Mouse (Mus musculus): ENCODE measurements around the gene Scyl2.
"Not testable (repeated sequence)": the region's sequence is repeated elsewhere in the genome, so short reads cannot be mapped to it uniquely, and the experiment has no call there.

The Scyl2 gene

DNA sequence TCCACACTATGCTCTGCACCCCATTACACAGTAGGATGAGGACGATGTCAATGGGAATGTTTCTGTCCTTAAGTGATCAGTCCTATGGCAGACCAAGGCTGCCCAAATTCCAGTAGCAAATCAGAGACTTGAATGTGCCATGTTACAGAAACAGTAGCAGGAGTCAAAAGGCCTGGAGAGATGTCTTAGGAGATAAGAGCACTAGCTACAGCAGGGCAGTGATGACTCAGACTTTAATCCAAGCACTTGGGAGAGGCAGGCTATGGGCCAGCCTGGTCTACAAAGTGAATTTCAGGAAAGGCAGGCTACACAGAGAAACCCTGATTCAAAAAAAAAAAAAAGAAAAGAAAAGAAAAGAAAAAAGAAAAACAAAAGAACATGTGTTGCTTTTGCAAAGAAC lies 6.6 kb downstream of the Scyl2 start:
- no peak for DNase-seq (ENCODE audit: low read depth)

DNA sequence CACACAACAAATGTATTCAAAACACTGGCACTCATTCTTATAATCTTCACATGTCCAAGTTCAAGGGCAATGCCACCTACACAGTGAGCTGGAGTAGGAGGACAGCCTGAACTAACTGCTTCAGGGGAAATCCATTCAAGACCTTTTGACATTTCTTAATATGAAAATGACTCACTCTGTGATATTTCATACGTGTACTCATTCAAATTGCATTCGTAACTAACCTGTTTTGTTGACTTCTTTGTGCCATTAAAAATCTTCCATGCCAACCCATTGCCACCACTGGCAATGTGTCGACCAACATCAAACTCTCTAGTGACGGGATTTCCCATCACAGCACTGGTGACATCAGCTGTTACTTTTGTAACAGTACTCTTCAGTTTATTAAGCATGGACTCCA lies 8.0 kb downstream of the Scyl2 start:
- peak; percentile 64 for DNase-seq (ENCODE audit: low read depth)

DNA sequence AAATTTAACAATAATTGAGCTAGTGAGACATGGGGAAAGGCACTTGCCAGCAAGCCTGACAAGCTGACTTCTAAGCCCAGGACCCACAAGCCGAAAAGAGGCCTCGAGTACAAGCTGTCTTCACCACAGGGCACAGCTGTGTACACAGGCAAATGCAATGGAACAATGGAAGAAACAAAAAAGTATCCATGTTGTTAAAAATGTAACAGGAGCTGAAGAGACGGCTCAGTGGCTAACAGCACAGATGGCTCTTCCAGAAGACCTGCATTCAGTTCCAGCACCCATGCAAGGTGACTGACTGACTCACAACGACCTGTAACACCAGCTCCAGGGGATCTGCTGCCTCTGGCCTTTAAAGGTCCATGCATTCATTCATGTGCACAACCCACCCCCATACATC lies 9.5 kb downstream of the Scyl2 start:
- DNase-seq (ENCODE audit: low read depth), result no peak

DNA sequence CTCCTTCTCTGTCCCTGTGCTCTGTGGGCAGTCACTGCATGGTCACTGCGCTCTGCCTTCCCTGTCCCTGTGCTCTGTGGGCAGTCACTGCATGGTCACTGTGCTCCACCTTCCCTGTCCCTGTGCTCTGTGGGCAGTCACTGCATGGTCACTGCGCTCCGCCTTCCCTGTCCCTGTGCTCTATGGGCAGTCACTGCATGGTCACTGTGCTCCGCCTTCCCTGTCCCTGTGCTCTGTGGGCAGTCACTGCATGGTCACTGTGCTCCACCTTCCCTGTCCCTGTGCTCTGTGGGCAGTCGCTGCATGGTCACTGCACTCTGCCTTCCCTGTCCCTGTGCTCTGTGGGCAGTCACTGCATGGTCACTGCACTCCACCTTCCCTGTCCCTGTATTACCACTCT lies 15.7 kb downstream of the Scyl2 start:
- not testable (repeated sequence) for DNase-seq (ENCODE audit: low read depth)

DNA sequence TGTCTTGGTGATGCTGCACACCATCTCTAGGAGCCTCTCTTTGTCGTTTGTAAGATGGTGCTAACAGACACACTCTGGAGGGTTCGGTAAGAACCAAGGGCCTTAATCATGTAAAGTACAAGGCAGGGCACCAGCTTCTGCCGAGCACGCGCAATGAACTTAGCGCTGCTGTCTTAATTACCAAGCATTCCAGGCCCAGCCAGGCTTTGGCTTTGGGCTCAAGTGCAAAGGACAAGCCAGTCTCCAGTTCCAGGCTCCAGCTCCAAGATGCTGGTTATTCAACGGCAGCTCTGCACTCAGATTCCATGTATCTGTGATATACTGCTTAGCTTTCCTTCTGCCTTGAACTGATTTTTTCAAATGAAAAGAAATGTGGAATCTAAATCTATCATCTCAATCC lies 18.5 kb downstream of the Scyl2 start:
- DNase-seq (ENCODE audit: low read depth), result no peak

DNA sequence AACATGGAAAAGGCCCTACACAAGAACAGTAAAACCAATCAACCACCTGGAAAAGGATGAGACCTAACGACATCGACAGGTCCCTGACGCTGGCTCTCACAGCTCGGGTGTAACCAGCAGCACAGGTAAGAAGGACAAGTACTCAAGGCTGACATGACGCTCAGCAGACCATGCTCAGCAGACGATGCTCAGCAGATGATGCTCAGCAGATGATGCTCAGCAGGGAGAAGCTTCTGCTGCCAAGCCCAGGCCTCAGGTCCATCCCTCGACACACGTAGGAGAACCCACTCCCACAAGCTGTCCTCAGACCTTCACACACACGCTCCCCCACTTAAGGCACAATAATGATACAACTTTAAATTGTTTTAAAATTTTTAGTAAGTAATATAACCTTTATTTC lies 20.4 kb downstream of the Scyl2 start:
- no peak for DNase-seq (ENCODE audit: low read depth)

DNA sequence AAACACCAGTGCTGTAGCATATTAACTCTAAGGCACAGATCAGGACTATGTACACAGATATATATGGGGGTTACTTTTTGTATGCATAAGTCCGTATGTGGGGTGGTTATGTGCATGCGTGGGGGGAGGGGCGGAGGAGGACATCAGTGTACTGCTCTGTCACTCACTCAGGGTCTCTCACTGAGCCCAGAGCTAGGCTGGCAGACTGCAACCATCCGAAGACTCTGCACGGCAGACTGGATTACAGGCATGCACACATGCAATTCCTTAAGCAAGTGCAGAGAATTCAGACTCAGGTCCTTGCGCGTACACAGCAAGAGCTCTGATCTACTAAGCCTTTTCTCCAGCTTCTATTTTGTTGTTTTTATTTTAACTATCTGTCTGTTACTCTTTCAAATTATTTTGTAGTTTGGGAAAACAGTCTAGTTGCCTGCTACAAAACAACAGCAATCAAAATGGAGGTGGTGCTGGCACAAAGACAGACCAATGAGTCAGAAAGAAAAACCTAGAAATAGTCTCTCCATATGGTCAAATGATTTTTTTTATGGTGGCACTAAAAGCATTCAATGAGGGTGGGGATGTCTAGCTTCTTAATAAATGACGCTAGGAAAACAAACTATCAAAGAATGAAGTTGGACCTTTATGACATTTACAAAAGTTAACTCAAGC lies 21.0 kb downstream of the Scyl2 start:
- no peak for DNase-seq (ENCODE audit: low read depth)

DNA sequence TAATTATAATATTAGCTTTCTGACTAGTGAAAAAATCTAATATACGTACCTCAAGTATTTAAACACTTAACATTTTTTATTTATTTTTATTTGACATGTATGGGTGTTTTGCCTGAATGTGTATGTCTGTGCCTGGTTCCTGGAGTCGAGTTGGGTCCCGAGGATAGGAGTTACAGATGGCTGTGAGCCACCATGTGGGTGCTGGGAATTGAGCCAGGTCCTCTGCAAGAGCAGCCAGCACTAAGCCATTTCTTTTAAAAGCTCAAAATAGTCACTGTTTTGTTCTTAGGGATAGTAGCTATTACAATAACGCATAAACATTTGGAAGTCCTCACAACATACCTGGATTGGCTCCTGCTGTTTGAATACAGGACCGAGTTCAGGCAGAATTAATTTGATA lies 29.7 kb downstream of the Scyl2 start:
- DNase-seq (ENCODE audit: low read depth), result no peak

DNA sequence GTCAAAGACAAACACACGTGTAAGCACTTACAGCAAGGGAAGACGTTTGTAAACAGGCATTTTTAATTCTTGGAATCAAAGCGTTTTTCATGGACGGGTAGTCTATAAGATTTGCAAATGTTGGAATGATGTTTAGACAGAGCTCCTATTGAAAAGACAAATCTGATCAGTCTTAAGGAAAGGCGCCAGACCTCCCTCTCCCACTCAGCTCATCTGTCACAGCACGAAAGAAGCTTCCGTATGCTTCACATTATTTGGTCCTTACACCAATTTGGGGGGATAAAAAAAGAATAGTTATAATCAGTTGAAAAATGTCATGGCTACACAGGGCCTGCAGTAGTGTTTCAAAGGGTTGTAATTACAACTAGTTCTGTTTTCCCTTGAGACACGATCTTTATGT lies 33.2 kb downstream of the Scyl2 start:
- no peak for DNase-seq (ENCODE audit: low read depth)

DNA sequence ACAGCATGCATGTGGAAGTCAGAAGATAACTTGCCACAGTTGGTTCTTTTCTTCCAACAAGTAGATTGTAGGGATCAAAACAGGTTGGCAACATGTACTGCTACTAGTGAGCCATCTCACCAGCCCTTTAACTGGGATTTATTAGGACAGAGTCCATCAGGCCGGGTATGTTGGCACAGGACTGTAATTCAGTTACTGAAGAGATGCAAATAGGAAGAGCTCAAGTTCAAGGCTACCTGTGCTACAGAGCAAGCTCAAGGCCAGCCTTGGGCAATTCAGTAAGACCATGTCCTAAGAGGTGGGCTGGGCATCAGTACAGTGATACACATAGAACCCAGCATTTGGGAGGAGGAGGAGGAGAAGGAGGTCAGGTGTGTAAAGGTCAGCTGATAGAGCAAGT lies 34.4 kb downstream of the Scyl2 start:
- no peak for DNase-seq (ENCODE audit: low read depth)

DNA sequence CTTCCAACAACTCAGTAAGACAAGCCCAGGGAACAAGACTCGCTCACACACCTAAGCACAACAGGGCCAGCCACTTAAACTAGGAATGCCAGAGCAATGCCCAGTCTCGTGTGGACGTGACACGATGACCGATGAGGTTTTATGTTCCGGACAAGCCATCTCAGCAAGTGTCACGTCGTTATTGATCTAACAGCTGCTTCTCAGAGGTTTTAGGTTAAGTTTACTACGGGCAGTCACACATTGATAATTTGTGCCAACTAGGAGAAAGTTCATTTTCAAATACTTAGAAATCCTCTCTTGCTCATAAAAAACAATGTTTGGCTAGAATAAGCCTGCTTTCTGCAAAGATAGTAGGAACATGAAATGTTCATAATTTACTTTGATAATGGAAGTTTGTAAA lies 39.2 kb downstream of the Scyl2 start:
- no peak for DNase-seq (ENCODE audit: low read depth)

DNA sequence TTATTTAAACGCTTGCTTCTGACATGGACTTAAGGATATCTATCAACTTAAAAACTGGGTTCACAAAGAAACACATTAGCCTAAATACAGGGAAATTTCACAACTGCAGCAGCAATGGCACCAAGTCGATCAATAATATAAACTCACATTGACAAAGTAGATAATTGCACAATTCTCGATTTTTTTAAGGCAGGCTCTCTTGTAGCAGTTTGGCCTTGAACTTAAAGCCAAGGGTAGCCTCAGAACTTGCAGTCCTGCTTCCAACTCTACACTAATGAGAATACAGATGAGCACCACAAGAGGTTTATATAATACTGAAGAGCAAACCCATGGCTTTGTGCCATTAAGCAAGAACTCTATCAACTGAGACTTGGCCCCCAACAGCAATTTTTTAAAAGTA lies 49.1 kb downstream of the Scyl2 start:
- DNase-seq (ENCODE audit: low read depth), result no peak

DNA sequence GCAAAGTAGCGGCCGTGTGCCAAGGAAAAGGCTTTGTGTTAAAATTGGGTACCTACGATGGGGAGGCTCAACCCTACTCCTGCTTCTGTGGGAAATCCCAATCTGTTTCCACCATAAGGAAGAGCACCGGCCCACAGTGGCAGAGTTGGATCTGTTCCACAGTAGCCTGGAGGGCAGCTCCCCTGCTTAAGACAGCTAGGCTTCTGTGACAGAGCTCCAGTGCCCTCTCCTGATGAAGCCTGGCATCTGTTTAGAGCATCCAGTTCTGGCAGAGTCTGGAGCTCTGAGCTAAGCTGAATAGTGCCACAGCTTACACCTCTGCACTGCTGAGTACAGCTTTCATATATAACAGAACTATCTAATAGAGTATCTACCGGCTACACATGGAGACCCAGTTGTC lies 51.1 kb downstream of the Scyl2 start:
- no peak for DNase-seq (ENCODE audit: low read depth)

DNA sequence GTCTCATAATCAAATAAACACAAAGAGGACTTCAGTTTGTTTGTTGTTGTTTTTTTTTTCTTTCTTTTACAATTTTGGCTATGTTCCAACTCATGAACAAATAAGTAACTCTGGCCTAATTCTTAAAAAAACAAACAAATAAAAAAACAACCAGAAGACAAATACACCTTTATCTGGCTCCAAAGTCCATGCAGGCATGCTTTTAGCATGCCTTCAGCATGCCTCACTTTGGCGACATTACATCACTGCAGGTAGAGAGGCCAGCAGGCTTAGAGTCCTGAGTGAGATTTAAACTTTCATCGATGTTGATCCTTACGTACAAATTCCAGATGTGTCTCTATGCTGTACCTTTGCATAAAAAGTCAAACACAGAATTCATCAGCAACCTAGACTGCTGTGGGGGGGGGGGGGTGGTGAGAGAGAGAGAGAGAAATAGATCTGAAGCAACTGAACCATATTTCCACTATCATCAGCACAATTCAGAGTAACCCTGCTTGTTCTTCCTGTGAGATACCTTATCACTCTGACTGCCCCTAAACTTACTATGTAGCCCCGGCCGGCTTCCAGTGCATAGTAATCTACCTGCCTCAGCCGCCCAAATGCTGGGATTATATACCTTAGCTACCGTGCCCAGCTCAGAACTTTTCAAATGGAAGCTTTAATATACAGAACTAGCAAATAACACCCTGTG lies 52.2 kb downstream of the Scyl2 start:
- no peak for DNase-seq (ENCODE audit: low read depth)

DNA sequence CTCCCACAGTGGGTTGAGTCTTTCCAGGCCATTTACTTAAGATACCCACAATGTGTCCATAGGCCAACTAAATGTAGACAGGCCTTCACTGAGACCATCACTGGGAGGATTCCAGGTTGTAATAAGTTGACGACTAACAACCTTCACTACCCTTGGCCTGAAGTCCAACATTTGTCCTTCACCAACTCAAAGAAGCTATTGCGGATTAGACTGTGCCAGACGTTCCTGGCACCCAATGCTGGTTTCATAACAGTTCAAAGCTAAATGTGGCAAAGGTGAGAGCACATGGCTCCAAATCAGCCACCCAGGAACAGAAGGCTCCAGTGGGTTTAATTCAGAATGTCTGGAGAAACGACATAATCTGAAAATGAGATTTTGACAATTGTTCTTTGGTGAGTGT lies 53.0 kb downstream of the Scyl2 start:
- DNase-seq (ENCODE audit: low read depth), result no peak

DNA sequence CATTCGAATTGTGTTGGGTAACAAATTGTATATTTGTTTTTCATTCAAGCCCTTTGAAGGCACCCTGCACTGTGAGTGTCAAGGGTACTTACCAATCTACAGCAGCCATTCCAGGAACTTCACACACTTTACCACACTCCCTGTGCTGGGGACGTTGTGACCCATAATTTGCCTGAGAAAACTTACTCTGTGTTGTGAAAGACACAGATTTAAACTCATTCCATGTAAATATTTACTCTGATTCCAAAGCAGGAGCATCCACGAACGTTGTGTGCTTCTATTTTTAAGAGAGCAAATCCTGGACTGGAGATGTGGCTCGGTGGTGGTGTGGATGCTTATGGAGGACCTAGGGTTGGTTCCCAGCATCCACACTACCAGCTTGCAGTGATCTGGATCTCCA lies 54.3 kb downstream of the Scyl2 start:
- DNase-seq (ENCODE audit: low read depth), result no peak

DNA sequence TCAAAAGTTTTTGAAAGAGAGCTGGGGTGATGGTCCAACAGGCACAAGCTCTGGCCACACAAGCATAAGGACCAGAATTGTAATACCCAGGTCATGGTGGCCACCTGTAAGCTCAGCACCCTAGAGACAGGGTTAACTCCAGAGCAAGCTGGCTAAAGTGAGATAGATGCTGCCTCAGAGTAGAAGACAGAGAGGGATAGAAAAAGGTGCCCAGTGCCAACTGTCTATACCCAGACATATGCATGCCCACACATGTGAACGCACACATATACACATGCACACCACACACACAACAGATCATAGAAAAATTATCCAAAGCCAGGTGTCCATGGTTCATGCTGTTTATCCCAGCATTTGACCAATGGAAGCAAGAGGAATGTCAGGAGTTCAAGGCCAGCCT lies 55.5 kb downstream of the Scyl2 start:
- no peak for DNase-seq (ENCODE audit: low read depth)

DNA sequence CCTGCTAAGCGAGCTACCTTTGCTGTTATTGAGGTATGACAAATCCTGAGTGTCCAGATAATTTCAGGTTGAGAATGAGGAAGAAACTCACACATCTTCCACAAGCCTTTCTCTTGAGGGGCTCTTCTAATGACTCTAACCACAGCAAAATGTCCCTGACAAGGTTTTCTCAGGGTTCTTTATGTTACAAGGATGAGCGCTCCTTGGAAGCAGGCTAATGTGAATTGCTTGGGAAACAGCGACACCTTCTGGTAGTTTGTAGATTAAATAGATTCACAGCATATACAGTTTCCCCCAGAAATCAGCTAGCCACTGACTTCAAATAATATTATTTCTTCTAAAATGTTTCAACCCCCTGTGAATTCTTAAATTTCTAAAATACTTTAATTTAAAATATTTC lies 56.0 kb downstream of the Scyl2 start:
- DNase-seq (ENCODE audit: low read depth), result peak; percentile 85

DNA sequence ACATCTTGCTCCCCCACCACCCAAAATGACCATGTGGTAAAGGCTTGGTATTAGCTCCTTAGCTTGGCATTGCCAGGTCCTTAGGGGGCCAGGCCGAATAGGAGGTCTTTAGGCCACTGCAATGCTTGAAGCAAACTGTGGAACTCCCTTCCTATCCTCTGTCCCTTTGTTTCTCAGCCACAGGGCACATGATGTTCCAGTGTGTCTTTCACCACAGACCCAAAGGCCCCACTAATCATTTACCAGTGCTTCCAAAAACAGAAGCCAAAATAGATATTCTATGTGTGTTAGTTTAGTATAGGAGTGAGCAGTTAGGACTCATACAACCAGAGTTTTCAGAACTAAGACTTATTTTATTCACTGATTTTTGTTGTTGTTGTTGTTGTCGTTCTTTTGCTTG lies 59.4 kb downstream of the Scyl2 start:
- DNase-seq (ENCODE audit: low read depth), result no peak

DNA sequence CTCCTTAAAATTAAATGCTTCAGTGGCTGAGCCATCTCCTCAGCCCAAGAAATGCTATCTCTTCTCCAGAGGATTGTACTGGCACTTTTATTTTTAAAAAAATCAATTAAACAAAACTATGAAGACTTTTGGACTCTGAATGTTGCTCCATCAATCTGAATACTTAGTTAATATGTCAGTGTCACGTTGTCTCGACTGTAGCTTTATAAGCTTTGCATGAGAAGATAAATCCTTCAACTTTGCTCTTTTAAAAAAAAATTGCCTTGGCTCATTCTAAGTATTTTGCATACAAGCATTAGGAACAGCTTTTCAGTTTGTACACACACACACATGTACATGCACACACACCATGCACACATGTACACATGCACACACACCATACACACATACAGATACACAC lies 61.9 kb downstream of the Scyl2 start:
- no peak for DNase-seq (ENCODE audit: low read depth)

DNA sequence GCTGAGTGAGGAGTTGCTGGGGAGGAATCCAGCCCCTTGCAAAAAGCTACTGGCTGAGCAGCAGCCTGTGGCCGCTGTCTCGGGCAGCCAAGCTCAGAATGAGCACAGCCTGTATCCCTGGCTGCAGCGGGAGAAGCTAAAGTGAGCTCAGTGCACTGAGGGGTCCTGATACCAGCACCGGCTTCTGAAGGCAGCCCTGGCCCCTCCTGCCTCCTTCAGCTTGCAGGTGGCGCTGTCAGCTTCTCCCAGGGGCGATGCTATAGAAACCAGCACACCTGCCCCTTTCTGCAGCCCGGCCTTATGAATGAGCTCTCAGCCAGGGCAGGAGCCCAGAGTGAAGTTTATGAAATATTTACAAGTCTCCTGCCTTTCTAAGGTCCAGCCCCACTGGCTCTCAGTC lies 65.0 kb downstream of the Scyl2 start, which contains the start of gene Slc17a8:
Gene Slc17a8, minus strand, starts transcription at position 125 of the 400 bp plus-strand sequence.
- no peak for DNase-seq (ENCODE audit: low read depth)

DNA sequence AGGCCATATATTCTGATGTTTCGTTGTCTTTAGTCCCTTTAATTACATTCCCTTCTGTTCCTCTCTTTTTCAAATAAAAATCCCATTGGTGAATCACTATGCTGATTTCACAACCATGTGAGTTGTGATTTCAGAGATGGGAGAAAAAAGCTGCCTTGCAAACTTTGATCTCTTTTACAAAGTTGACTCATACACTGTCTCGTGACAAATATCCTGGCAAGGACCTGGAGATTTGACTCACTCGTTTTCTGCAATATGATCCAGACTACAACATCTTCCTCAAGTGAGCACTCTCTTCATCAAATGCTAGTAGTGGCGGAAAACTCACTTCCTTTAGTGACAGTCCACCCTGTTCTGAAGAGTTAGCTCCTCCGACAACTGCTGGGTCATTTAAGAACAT lies 86.8 kb downstream of the Scyl2 start:
- DNase-seq (ENCODE audit: low read depth), result peak; percentile 20

DNA sequence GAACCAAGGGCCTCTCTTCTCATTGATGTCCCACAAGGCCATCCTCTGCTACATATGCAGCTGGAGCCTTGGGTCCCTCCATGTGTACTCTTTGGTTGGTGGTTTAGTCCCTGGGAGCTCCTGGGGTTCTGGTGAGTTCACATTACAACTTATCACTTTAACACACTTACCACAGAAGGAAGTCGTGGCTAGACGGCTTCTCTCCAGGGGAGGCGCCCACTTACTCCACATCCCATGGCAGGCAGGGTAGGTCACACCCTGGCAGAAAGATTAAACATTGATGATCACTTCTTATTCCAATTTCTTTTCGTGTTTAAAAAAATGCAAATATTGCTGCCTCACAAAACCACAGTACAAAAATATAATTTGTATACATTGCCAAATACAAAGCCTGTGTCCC lies 88.8 kb downstream of the Scyl2 start:
- no peak for DNase-seq (ENCODE audit: low read depth)

DNA sequence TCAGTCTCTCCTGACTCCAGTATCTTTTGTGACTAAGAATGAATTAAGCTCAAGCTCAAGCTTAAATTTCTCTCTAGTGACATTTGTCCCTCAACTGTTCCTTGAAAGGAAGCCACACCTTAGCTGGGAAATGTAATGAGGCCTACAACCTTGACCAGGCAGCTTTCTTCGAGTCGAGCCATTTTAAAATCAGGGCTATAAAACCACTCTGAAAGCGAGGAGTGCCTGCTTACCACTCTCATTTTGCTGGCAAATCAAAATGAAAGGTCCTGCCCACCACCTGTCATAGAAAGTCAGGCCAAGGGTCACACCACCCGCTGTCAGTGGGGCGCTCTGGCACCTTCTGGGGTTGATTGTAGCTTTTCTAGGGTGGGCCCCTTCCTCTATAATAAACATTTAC lies 90.2 kb downstream of the Scyl2 start:
- no peak for DNase-seq (ENCODE audit: low read depth)
